Mouse (Mus musculus): Measurements from ENCODE around the gene Atg10.

- TF ChIP-seq CTCF (IDR thresholded peaks at IDR 0.05; ENCODE audit: low read depth), result no peak
- no peak for TF ChIP-seq EP300 (IDR thresholded peaks at IDR 0.05; ENCODE audit: low read depth)
These were observed 43.4 kb downstream of the Atg10 start for GRCm38 (mm10) chr13:91180364-91180763.

Measured in heart, postnatal 0 days (tissue).